Mouse (Mus musculus) liver, adult 2 months (tissue): ENCODE data around the gene Trim16.

Source experiments
- CTCF ChIP-seq: fragments of 200-500 bp; IDR thresholded peaks from 2 replicates; pipeline ENCODE4 v1.5.1; 2011; ENCODE audit warnings: low read depth, low read length, control low read depth
- POLR2A ChIP-seq: fragments of 200-500 bp; IDR thresholded peaks from 2 replicates; pipeline ENCODE4 v1.6.1; 2011; ENCODE audit warnings: low read length, control low read depth; ENCODE audit not compliant: insufficient read depth; ENCODE audit errors: extremely low read depth

GRCm38 (mm10) chr11:62865562-62865961 is 45.5 kb downstream of the Trim16 start:
- no peak for TF ChIP-seq CTCF
- TF ChIP-seq POLR2A, result no peak
